ENCODE assay signal across 37 mouse cellular contexts in the genomic region with DNA sequence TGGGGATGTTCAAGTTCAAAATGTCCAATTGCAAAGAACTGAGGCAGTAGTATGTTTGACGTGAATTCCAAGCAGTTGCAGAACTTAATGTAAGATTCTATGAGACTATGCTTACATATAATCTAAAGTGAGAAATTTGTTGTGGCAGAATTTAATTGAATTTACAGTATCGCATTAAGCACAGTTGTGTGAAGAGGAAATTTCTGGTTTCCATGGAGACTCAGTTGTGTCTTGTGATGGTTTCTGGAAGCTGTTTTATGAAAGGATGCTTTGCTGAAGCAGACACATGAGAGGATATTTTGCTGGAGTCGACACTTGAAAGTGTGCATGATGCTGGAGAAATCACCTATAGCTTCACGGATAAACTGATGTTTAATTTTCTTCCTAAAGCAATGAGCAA. TPM values are rescaled to one million over a fixed set of nuclear protein-coding genes. Genes with fewer than 3 reads are reported as not detected.
"Had no signal": no experiment of that assay in that cellular context is flagged by ENCODE, and none has a peak within 500 bp of the region (broad histone marks: within the 10 kb centered on the region; RNA-seq: fewer than 3 reads in every experiment).

No protein-coding gene starts in this region.

- H3K9me3 ChIP-seq: heart, embryonic 13.5 days; heart, embryonic 15.5 days; hindbrain, embryonic 10.5 days; hindbrain, embryonic 13.5 days; hindbrain, embryonic 15.5 days; intestine, embryonic 15.5 days; limb, embryonic 10.5 days; limb, embryonic 12.5 days; liver, embryonic 13.5 days; liver, embryonic 15.5 days had no signal

- H3K4me2 ChIP-seq: heart, embryonic 11.5 days; heart, embryonic 13.5 days; heart, embryonic 15.5 days; hindbrain, embryonic 13.5 days; hindbrain, embryonic 15.5 days; intestine, embryonic 15.5 days; limb, embryonic 12.5 days; liver, embryonic 11.5 days; liver, embryonic 13.5 days; liver, embryonic 15.5 days had no signal

- ATAC-seq: inflammation-experienced regulatory T-cells, adult 6 months; intestine, embryonic 15.5 days; intestine, postnatal 0 days had no signal

- H3K27me3 ChIP-seq: heart, embryonic 13.5 days; heart, embryonic 15.5 days; hindbrain, embryonic 13.5 days; hindbrain, embryonic 15.5 days; intestine, embryonic 15.5 days; limb, embryonic 12.5 days; liver, embryonic 13.5 days; liver, embryonic 15.5 days had no signal

- H3K9ac ChIP-seq: heart, embryonic 13.5 days; heart, embryonic 15.5 days; hindbrain, embryonic 13.5 days; hindbrain, embryonic 15.5 days; intestine, embryonic 15.5 days; limb, embryonic 12.5 days; liver, embryonic 13.5 days; liver, embryonic 15.5 days had no signal

- H3K4me3 ChIP-seq: heart, adult 2 months; heart, embryonic 13.5 days; heart, embryonic 15.5 days; hindbrain, embryonic 10.5 days; hindbrain, embryonic 13.5 days; hindbrain, embryonic 15.5 days; intestine, embryonic 15.5 days; layer of hippocampus, adult 2 months; left cerebral cortex, adult 2 months; limb, embryonic 10.5 days; limb, embryonic 12.5 days; liver, embryonic 13.5 days; liver, embryonic 15.5 days had no signal

- H3K36me3 ChIP-seq: heart, embryonic 13.5 days; heart, embryonic 15.5 days; hindbrain, embryonic 10.5 days; hindbrain, embryonic 13.5 days; hindbrain, embryonic 15.5 days; intestine, embryonic 15.5 days; limb, embryonic 10.5 days; limb, embryonic 12.5 days; liver, embryonic 13.5 days; liver, embryonic 15.5 days had no signal

- DNase-seq: gastrocnemius, postnatal 14 days; gastrocnemius, postnatal 36 days; heart, adult 11 months; heart, adult 2 months; heart, postnatal 14 days; heart, postnatal 36 days; kidney, adult 18-20 months; kidney, adult 8-10 months; kidney, postnatal 10 days; kidney, postnatal 25 days; kidney, postnatal 4 days; liver; liver, embryonic 13.5 days had no signal

- H3K4me1 ChIP-seq: heart, embryonic 13.5 days; heart, embryonic 15.5 days; hindbrain, embryonic 10.5 days; hindbrain, embryonic 13.5 days; hindbrain, embryonic 15.5 days; intestine, embryonic 15.5 days; limb, embryonic 10.5 days; limb, embryonic 12.5 days; liver, embryonic 13.5 days; liver, embryonic 15.5 days had no signal

- H3K27ac ChIP-seq: heart, adult 2 months; heart, embryonic 13.5 days; heart, embryonic 15.5 days; hindbrain, embryonic 10.5 days; hindbrain, embryonic 13.5 days; hindbrain, embryonic 15.5 days; intestine, embryonic 15.5 days; layer of hippocampus, adult 2 months; left cerebral cortex, adult 2 months; limb, embryonic 10.5 days; limb, embryonic 12.5 days; liver, embryonic 13.5 days; liver, embryonic 15.5 days had no signal

RNA-seq across cellular contexts. Expression of gene Gm28710, which starts 6.0 kb away (rescaled TPM):
- total RNA-seq: gastrocnemius, adult 18-20 months; gastrocnemius, adult 8-10 months; gastrocnemius, postnatal 14 days; gastrocnemius, postnatal 36 days; heart, adult 2 months; heart, postnatal 14 days; heart, postnatal 36 days; layer of hippocampus, adult 2 months; layer of hippocampus, postnatal 10 days; layer of hippocampus, postnatal 25 days; left cerebral cortex, adult 2 months; left cerebral cortex, postnatal 36 days had no signal
- polyA plus RNA-seq: gonadal fat pad, adult 2 months; heart, adult 2 months; heart, embryonic 11.5 days; heart, embryonic 13.5 days; heart, embryonic 15.5 days; heart, postnatal 0 days; hindbrain, embryonic 10.5 days; hindbrain, embryonic 13.5 days; hindbrain, embryonic 15.5 days; inflammation-experienced regulatory T-cells, adult 6 months; kidney, embryonic 14.5 days; kidney, embryonic 16.5 days; limb, embryonic 10.5 days; limb, embryonic 12.5 days; liver, embryonic 11.5 days; liver, embryonic 13.5 days; liver, embryonic 15.5 days had no signal
